Comparison of ENCODE assay signal across 8 mouse cellular contexts in genomic region chr14:26858364-26858763, GRCm38 (mm10). TPM values are rescaled to one million over a fixed set of nuclear protein-coding genes. Genes with fewer than 3 reads are reported as not detected.
A peak's percentile ranks its signal among the peaks of the same experiment; 100 is the strongest.
DNase-seq lines count a peak whose midpoint lies in the region; ATAC-seq and TF ChIP-seq lines count a peak whose summit lies in the region.
"Had no signal": no experiment of that assay in that cellular context is flagged by ENCODE, and none has a peak within 500 bp of the region (broad histone marks: within the 10 kb centered on the region; RNA-seq: fewer than 3 reads in every experiment).

No protein-coding gene starts in this region.

- TF ChIP-seq CTCF in CH12.LX (conservative IDR thresholded peaks at IDR 0.05 in 1 of 2, IDR thresholded peaks at IDR 0.05 in 1 of 2; ENCODE audit: low read depth in 2 of 2, low read length in 2 of 2), result no peak

- no peak for TF ChIP-seq RAD21 in CH12.LX (IDR thresholded peaks at IDR 0.05; ENCODE audit: low read depth, low read length)

- 0 out of 2 replicates have a peak overlapping the region, but pooled peaks have one; percentile 8 for H3K4me2 ChIP-seq in CH12.LX (ENCODE audit: insufficient read depth, low read depth, poor library complexity, severe bottlenecking)
- H3K4me2 ChIP-seq in kidney, embryonic 15.5 days, result no peak overlapping the region
- H3K4me2 ChIP-seq: stomach, embryonic 15.5 days had no signal

- dilution Hi-C loops in CH12.LX (cut with MboI; ENCODE audit: extremely low pct_ligation_motif_present, extremely low pct_unique_long_range_greater_than_20kb, low sequenced_read_pairs), result no loop called here

- H3K4me1 ChIP-seq in CH12.LX (ENCODE audit: control insufficient read depth in 1 of 2, insufficient read depth in 2 of 2), result peaks cover 0 to 7% of the 10 kb centered on the region in 2 experiments; a peak in 2 of 4 replicates
- no peaks in the 10 kb centered on the region for H3K4me1 ChIP-seq in kidney, embryonic 15.5 days
- H3K4me1 ChIP-seq in megakaryocyte, embryonic 14.5 days, result peaks cover 20% of the 10 kb centered on the region
- H3K4me1 ChIP-seq: stomach, embryonic 15.5 days had no signal

- 0 out of 2 replicates have a peak, but pooled peaks have one; percentile 23 for TF ChIP-seq EP300 in CH12.LX (IDR thresholded peaks at IDR 0.05; ENCODE audit: low read length)

- 71% methylated on average over 2 of the region's 2 CpGs for WGBS in kidney, embryonic 15.5 days

- H3K79me2 ChIP-seq in CH12.LX (replicated peaks; ENCODE audit: control insufficient read depth, extremely low read depth, insufficient read depth, poor library complexity, severe bottlenecking), result no peaks in the 10 kb centered on the region

- no peak overlapping the region for H3K4me3 ChIP-seq in CH12.LX (replicated peaks in 1 of 3; ENCODE audit: low read depth in 2 of 3, low read length in 2 of 3, poor library complexity in 1 of 3)
- no peak overlapping the region for H3K4me3 ChIP-seq in kidney, embryonic 15.5 days (replicated peaks)
- H3K4me3 ChIP-seq in megakaryocyte, embryonic 14.5 days (replicated peaks), result peak overlapping the region; percentile 81
- H3K4me3 ChIP-seq: stomach, embryonic 15.5 days had no signal

- in situ Hi-C loops in CH12.LX (cut with MboI; ENCODE audit: low pct_ligation_motif_present, low pct_unique_long_range_greater_than_20kb, low sequenced_read_pairs), result no loop called here

- peaks cover 2% of the 10 kb centered on the region for H3K9me3 ChIP-seq in CH12.LX (replicated peaks; ENCODE audit: low read length)
- H3K9me3 ChIP-seq in kidney, embryonic 15.5 days (replicated peaks), result no peaks in the 10 kb centered on the region
- peaks cover 4% of the 10 kb centered on the region; the same call in 1 of the 2 replicates for H3K9me3 ChIP-seq in megakaryocyte, embryonic 14.5 days
- H3K9me3 ChIP-seq: stomach, embryonic 15.5 days had no signal

- H3K9ac ChIP-seq in CH12.LX (ENCODE audit: insufficient read depth, low read depth), result no peak overlapping the region
- H3K9ac ChIP-seq in kidney, embryonic 15.5 days, result no peak overlapping the region
- H3K9ac ChIP-seq: stomach, embryonic 15.5 days had no signal

- TF ChIP-seq POLR2A in CH12.LX (IDR thresholded peaks at IDR 0.05; ENCODE audit: low read depth, low read length), result no peak

- H3K36me3 ChIP-seq in CH12.LX (replicated peaks in 1 of 2; ENCODE audit: control insufficient read depth in 1 of 2, insufficient read depth in 1 of 2, low read length in 1 of 2), result no peaks in the 10 kb centered on the region
- H3K36me3 ChIP-seq in kidney, embryonic 15.5 days, result no peaks in the 10 kb centered on the region
- H3K36me3 ChIP-seq in megakaryocyte, embryonic 14.5 days (replicated peaks; ENCODE audit: low read length), result peaks cover 5% of the 10 kb centered on the region
- H3K36me3 ChIP-seq: stomach, embryonic 15.5 days had no signal

- H3K27ac ChIP-seq in CH12.LX (ENCODE audit: insufficient read depth, low read depth), result no peak overlapping the region
- H3K27ac ChIP-seq in kidney, embryonic 15.5 days, result peak overlapping the region; percentile 16; the same call in 1 of the 2 replicates
- H3K27ac ChIP-seq: stomach, embryonic 15.5 days had no signal

- ATAC-seq in kidney, embryonic 15.5 days (replicated peaks; ENCODE audit: low FRiP score), result no peak

- no peaks in the 10 kb centered on the region for H3K27me3 ChIP-seq in CH12.LX (replicated peaks)
- H3K27me3 ChIP-seq in kidney, embryonic 15.5 days, result no peaks in the 10 kb centered on the region
- H3K27me3 ChIP-seq in megakaryocyte, embryonic 14.5 days (replicated peaks), result no peaks in the 10 kb centered on the region
- H3K27me3 ChIP-seq: stomach, embryonic 15.5 days had no signal

- peak; percentile 43 to 48 for DNase-seq in B cell, adult 2 months
- peak; percentile 56 for DNase-seq in CH12.LX (ENCODE audit: extremely low read depth)
- DNase-seq in testis, postnatal 14 days (ENCODE audit: low spot score), result no peak
- no peak for DNase-seq in frontal cortex, postnatal 36 days (ENCODE audit: low spot score in 2 of 2)
- DNase-seq in T-cell, adult 2 months (ENCODE audit: low spot score), result no peak

TF ChIP-seq in CH12.LX, 34 proteins besides CTCF, POLR2A, EP300 and RAD21:
- TF ChIP-seq IRF4 (IDR thresholded peaks at IDR 0.05; ENCODE audit: low read depth, low read length) (0 out of 2 replicates have a peak, but pooled peaks have one; percentile 33), JUN (IDR thresholded peaks at IDR 0.05; ENCODE audit: insufficient read depth, low read depth, low read length) (no peak)

RNA-seq across cellular contexts. Expression of gene Asb14, which starts 36.0 kb away (rescaled TPM):
- total RNA-seq in CH12.LX (2012; rRNA removed), result not detected in 2 replicates
- not detected in 2 replicates for total RNA-seq in CH12.LX (2014; rRNA removed)
- polyA plus RNA-seq in CH12.LX (2012; ENCODE audit: insufficient read length, low read depth), result not detected in 2 replicates
- polyA plus RNA-seq in kidney, embryonic 15.5 days (2015; fragmentation: Nextera tagmentation; extraction: Ambion mirVana), result 0.12 TPM in 1 of 2 replicates, not detected in the other
- not detected in 2 replicates for polyA plus RNA-seq in megakaryocyte, embryonic 14.5 days (2012; ENCODE audit: insufficient read depth, low replicate concordance)

Comparison
In these comparisons a context has a peak if more than half of its experiments do, and no peak if none do; other contexts are left out.
1. DNase-seq: peak in B cell, adult 2 months (2 of 2) and CH12.LX (single experiment); none in testis, postnatal 14 days (single experiment), frontal cortex, postnatal 36 days (0 of 2) and T-cell, adult 2 months (single experiment).